Mouse (Mus musculus) hindbrain, embryonic 14.5 days (tissue): Measurements from ENCODE around the gene Bcl10. TPM values are rescaled to one million over a fixed set of nuclear protein-coding genes. Genes with fewer than 3 reads are reported as not detected.
"Not testable (repeated sequence)": the region's sequence is repeated elsewhere in the genome, so short reads cannot be mapped to it uniquely, and the experiment has no call there.

Source experiments
- ATAC-seq: fragments of 200-750 bp; cut with Nextera tagmentation; 2 replicates; pipeline ENCODE4 v1.8.0; 2017; ENCODE audit warnings: moderate number of reproducible peaks, mild to moderate bottlenecking, moderate TSS enrichment, moderate library complexity; ENCODE audit not compliant: low FRiP score
- DNase-seq: peaks from one replicate; pipeline ENCODE4 v3.0.0-alpha.2; 2015; ENCODE audit warnings: low spot score
- H3K27ac ChIP-seq: fragments of 300-500 bp; sonication (generic); 2 replicates; pipeline ENCODE4 v1.5.1; 2014; ENCODE audit warnings: mild to moderate bottlenecking, moderate library complexity
- H3K27me3 ChIP-seq: fragments of 300-500 bp; sonication (generic); 2 replicates; pipeline ENCODE4 v1.6.1; 2014; ENCODE audit warnings: mild to moderate bottlenecking, low read length, mixed read lengths; ENCODE audit not compliant: control insufficient read depth, insufficient read depth
- H3K36me3 ChIP-seq: fragments of 300-500 bp; sonication (generic); replicated peaks from 2 replicates; pipeline ENCODE4 v1.6.1; 2014; ENCODE audit not compliant: control insufficient read depth, insufficient read depth
- H3K4me1 ChIP-seq: fragments of 300-500 bp; sonication (generic); replicated peaks from 2 replicates; pipeline ENCODE4 v1.6.1; 2014; ENCODE audit warnings: antibody characterized with exemption, low read length, mixed read lengths; ENCODE audit not compliant: control insufficient read depth, insufficient read depth
- H3K4me2 ChIP-seq: fragments of 300-500 bp; sonication (generic); replicated peaks from 2 replicates; pipeline ENCODE4 v1.6.1; 2014; ENCODE audit warnings: mild to moderate bottlenecking, moderate library complexity
- H3K4me3 ChIP-seq: fragments of 300-500 bp; sonication (generic); replicated peaks from 2 replicates; pipeline ENCODE4 v1.5.1; 2014; ENCODE audit warnings: mild to moderate bottlenecking, low read length
- H3K9ac ChIP-seq: fragments of 300-500 bp; sonication (generic); 2 replicates; pipeline ENCODE4 v1.6.1; 2014
- H3K9me3 ChIP-seq: fragments of 300-500 bp; sonication (generic); 2 replicates; pipeline ENCODE4 v1.6.1; 2016; ENCODE audit warnings: low read length; ENCODE audit not compliant: control insufficient read depth
- WGBS: fragments of 180-500 bp; shearing (Covaris S2); extraction: QIAGEN DNeasy Blood & Tissue Kit; methylation state at CpG from one replicate; pipeline ENCODE4 v1.1.7; 2014; 5-methylcytosine and 5-hydroxymethylcytosine counted together
- polyA plus RNA-seq: library from polyadenylated mRNA; unstranded; fragments of >200 nt; fragmentation: Nextera tagmentation; extraction: Ambion mirVana; gene quantifications from 2 replicates; pipeline ENCODE4 v1.2.1, GENCODE M21; 2014

Bcl10 gene
- polyA plus RNA-seq, 1 experiment from 2014 or later, result 37.9 TPM

GRCm38 (mm10) chr3:145904850-145905776 lies 17.5 kb upstream of the Bcl10 start:
- no peak overlapping the region for H3K9ac ChIP-seq
- no peaks in the 10 kb centered on the region for H3K4me1 ChIP-seq
- 45% methylated on average over 22 of the region's 22 CpGs for WGBS
- peak overlapping the region; percentile 40 for H3K4me2 ChIP-seq
- H3K27ac ChIP-seq, result no peak overlapping the region
- DNase-seq (peak; percentile 91), ATAC-seq (peak; percentile 56)
- no peak overlapping the region for H3K4me3 ChIP-seq
- no peaks in the 10 kb centered on the region for H3K36me3 ChIP-seq
- H3K27me3 ChIP-seq, result no peaks in the 10 kb centered on the region
- no peaks in the 10 kb centered on the region for H3K9me3 ChIP-seq

- no peak overlapping the region for H3K9ac ChIP-seq
- H3K9me3 ChIP-seq, result no peaks in the 10 kb centered on the region
- no peak overlapping the region for H3K4me2 ChIP-seq
- no peaks in the 10 kb centered on the region for H3K4me1 ChIP-seq
- H3K36me3 ChIP-seq, result no peaks in the 10 kb centered on the region
- 89% methylated on average over 9 of the region's 9 CpGs for WGBS
- DNase-seq (no peak), ATAC-seq (no peak)
- no peak overlapping the region for H3K27ac ChIP-seq
- no peaks in the 10 kb centered on the region for H3K27me3 ChIP-seq
- H3K4me3 ChIP-seq, result no peak overlapping the region
Observed at GRCm38 (mm10) chr3:145906582-145906981, 16.0 kb upstream of the Bcl10 start.

GRCm38 (mm10) chr3:145912512-145912911 lies 10.1 kb upstream of the Bcl10 start:
- Histone ChIP-seq H3K4me3 (no peak overlapping the region), H3K27me3 (no peaks in the 10 kb centered on the region), H3K9ac (no peak overlapping the region), H3K4me2 (no peak overlapping the region), H3K36me3 (no peaks in the 10 kb centered on the region), H3K27ac (no peak overlapping the region), H3K9me3 (no peaks in the 10 kb centered on the region), H3K4me1 (no peaks in the 10 kb centered on the region)
- DNase-seq, result no peak
- ATAC-seq, result no peak
- WGBS, result 90% methylated on average over 7 of the region's 7 CpGs

- Histone ChIP-seq H3K27ac (no peak overlapping the region), H3K4me2 (no peak overlapping the region), H3K9me3 (no peaks in the 10 kb centered on the region), H3K36me3 (no peaks in the 10 kb centered on the region), H3K4me1 (no peaks in the 10 kb centered on the region), H3K4me3 (no peak overlapping the region), H3K27me3 (no peaks in the 10 kb centered on the region), H3K9ac (no peak overlapping the region)
- WGBS, result 80% methylated on average over 6 of the region's 6 CpGs
- no peak for ATAC-seq
- no peak for DNase-seq
Observed at GRCm38 (mm10) chr3:145913263-145913662, 9.3 kb upstream of the Bcl10 start.

GRCm38 (mm10) chr3:145913942-145914341 lies 8.7 kb upstream of the Bcl10 start:
- not testable (repeated sequence) for ATAC-seq, H3K36me3 ChIP-seq, DNase-seq, H3K27ac ChIP-seq, H3K4me1 ChIP-seq, H3K9me3 ChIP-seq, H3K27me3 ChIP-seq, H3K4me3 ChIP-seq, H3K9ac ChIP-seq, H3K4me2 ChIP-seq
- 67% methylated on average over 7 of the region's 7 CpGs for whole genome bisulfite sequencing

- Histone ChIP-seq H3K4me2 (no peak overlapping the region), H3K27me3 (no peaks in the 10 kb centered on the region), H3K27ac (no peak overlapping the region), H3K36me3 (no peaks in the 10 kb centered on the region), H3K4me1 (no peaks in the 10 kb centered on the region), H3K4me3 (no peak overlapping the region), H3K9ac (no peak overlapping the region), H3K9me3 (no peaks in the 10 kb centered on the region)
- ATAC-seq, result no peak
- DNase-seq, result no peak
- WGBS, result 93% methylated on average over 5 of the region's 5 CpGs
Observed at GRCm38 (mm10) chr3:145916374-145916773, 6.2 kb upstream of the Bcl10 start.

GRCm38 (mm10) chr3:145916826-145917225 lies 5.8 kb upstream of the Bcl10 start:
- Histone ChIP-seq H3K27ac (no peak overlapping the region), H3K36me3 (no peaks in the 10 kb centered on the region), H3K27me3 (no peaks in the 10 kb centered on the region), H3K4me1 (no peaks in the 10 kb centered on the region), H3K4me3 (no peak overlapping the region), H3K9me3 (no peaks in the 10 kb centered on the region), H3K4me2 (no peak overlapping the region), H3K9ac (no peak overlapping the region)
- WGBS, result 93% methylated on average over 4 of the region's 4 CpGs
- no peak for ATAC-seq
- no peak for DNase-seq

GRCm38 (mm10) chr3:145922971-145923370 lies 367 bp downstream of the Bcl10 start:
- Histone ChIP-seq H3K27ac (no peak overlapping the region), H3K9ac (no peak overlapping the region), H3K4me2 (peak overlapping the region; percentile 58; the same call in 1 of the 2 replicates), H3K36me3 (peaks cover 2% of the 10 kb centered on the region; the same call in 1 of the 2 replicates), H3K4me1 (peaks cover 14% of the 10 kb centered on the region), H3K9me3 (no peaks in the 10 kb centered on the region), H3K27me3 (no peaks in the 10 kb centered on the region), H3K4me3 (no peak overlapping the region)
- ATAC-seq (no peak), DNase-seq (no peak)
- WGBS, result 75% methylated on average over 3 of the region's 3 CpGs

- no peaks in the 10 kb centered on the region for H3K27me3 ChIP-seq
- H3K4me1 ChIP-seq, result peaks cover 14% of the 10 kb centered on the region
- under 1% methylated on average over 55 of the region's 58 CpGs for WGBS
- H3K4me3 ChIP-seq, result peak overlapping the region; percentile 86
- DNase-seq (peak; percentile 99), ATAC-seq (peak; percentile 100)
- peak overlapping the region; percentile 78 for H3K4me2 ChIP-seq
- H3K9ac ChIP-seq, result peak overlapping the region; percentile 93
- H3K27ac ChIP-seq, result peak overlapping the region; percentile 80
- no peaks in the 10 kb centered on the region for H3K9me3 ChIP-seq
- peaks cover 4% of the 10 kb centered on the region; the same call in 1 of the 2 replicates for H3K36me3 ChIP-seq
Observed at GRCm38 (mm10) chr3:145923874-145924577, 1.4 kb downstream of the Bcl10 start.
